Mouse (Mus musculus) heart, postnatal 0 days (tissue): ENCODE results near the gene Ntn1.

ENCODE experiments used
- CTCF ChIP-seq: IDR thresholded peaks from 2 replicates; pipeline ENCODE4 v1.5.1; 2016; ENCODE audit warnings: antibody characterized with exemption, control low read depth, low read depth
- EP300 ChIP-seq: IDR thresholded peaks from 2 replicates; pipeline ENCODE4 v1.6.1; 2016; ENCODE audit warnings: antibody characterized with exemption, low read depth

DNA sequence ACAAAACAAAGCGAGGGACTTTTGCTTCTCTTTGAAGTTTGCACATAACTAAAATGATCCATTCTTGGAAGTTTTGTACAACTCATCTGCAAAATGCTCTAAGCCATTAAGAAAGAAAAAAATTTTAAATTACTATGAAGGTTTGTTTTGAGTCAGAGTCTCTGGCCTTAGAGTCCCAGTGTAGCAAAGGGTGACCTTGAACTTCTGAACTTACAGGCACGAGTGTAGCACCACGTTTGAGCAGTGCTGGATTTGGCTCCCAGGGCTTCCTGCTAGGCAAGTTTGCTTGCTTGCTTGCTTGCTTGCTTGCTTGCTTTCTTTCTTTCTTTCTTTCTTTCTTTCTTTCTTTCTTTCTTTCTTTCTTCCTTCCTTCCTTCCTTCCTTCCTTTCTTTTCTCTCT, 16.4 kb upstream of the Ntn1 start:
- TF ChIP-seq CTCF (no peak), EP300 (no peak)
